Mouse (Mus musculus): ENCODE results near the gene Tnfsf18. TPM values are rescaled to one million over a fixed set of nuclear protein-coding genes. Genes with fewer than 3 reads are reported as not detected.

Tnfsf18 gene
- polyA plus RNA-seq, 1 experiment from 2014 or later, result not detected

DNA sequence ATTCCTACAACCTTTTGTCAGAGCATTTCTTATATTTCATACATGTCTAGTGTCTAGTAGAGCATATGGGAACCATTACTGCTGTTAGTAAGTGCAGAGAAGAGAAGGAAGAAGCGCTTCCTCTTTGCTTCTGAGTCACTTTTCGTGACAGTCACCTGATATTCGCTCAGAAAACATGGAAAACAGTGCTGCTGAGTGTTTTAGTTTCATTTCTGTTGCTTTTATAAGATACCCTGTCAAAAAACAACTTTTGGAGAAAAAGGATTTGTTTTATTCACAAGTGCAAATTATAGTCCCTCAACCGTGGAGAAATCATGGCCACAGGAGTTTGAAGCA, 6.3 kb downstream of the Tnfsf18 start:
- no peak for DNase-seq (ENCODE audit: low spot score)
- WGBS, result 82% methylated on average over 4 of the region's 4 CpGs
- H3K9me3 ChIP-seq, result no peaks in the 10 kb centered on the region
- no peaks in the 10 kb centered on the region for H3K27me3 ChIP-seq (replicated peaks; ENCODE audit: low read depth, poor library complexity, severe bottlenecking)
- no peaks in the 10 kb centered on the region for H3K4me1 ChIP-seq
- H3K36me3 ChIP-seq (replicated peaks), result no peaks in the 10 kb centered on the region
- H3K27ac ChIP-seq (replicated peaks), result no peak overlapping the region
- H3K4me3 ChIP-seq, result no peak overlapping the region

- no peaks in the 10 kb centered on the region for H3K9me3 ChIP-seq
- H3K36me3 ChIP-seq (replicated peaks), result no peaks in the 10 kb centered on the region
- no peaks in the 10 kb centered on the region for H3K27me3 ChIP-seq (replicated peaks; ENCODE audit: low read depth, poor library complexity, severe bottlenecking)
- no peak overlapping the region for H3K27ac ChIP-seq (replicated peaks)
- H3K4me1 ChIP-seq, result no peaks in the 10 kb centered on the region
- WGBS, result 88% methylated on average over 4 of the region's 4 CpGs
- H3K4me3 ChIP-seq, result no peak overlapping the region
- DNase-seq (ENCODE audit: low spot score), result no peak
Observed at GRCm38 (mm10) chr1:161506317-161506716, 11.9 kb downstream of the Tnfsf18 start.

- H3K27ac ChIP-seq (replicated peaks), result no peak overlapping the region
Observed at GRCm38 (mm10) chr1:161507623-161508047, 13.2 kb downstream of the Tnfsf18 start.

GRCm38 (mm10) chr1:161517355-161517754, 22.9 kb downstream of the Tnfsf18 start:
- WGBS, result 89% methylated on average over 3 of the region's 3 CpGs
- H3K36me3 ChIP-seq (replicated peaks), result no peaks in the 10 kb centered on the region
- no peak overlapping the region for H3K27ac ChIP-seq (replicated peaks)
- H3K9me3 ChIP-seq, result no peaks in the 10 kb centered on the region
- no peak for DNase-seq (ENCODE audit: low spot score)
- no peak overlapping the region for H3K4me3 ChIP-seq
- H3K27me3 ChIP-seq (replicated peaks; ENCODE audit: low read depth, poor library complexity, severe bottlenecking), result no peaks in the 10 kb centered on the region
- no peaks in the 10 kb centered on the region for H3K4me1 ChIP-seq

More at GRCm38 (mm10) chr1:161507623-161508047, 13.2 kb downstream of the Tnfsf18 start:
- Histone ChIP-seq H3K4me3 (no peak overlapping the region), H3K9me3 (no peaks in the 10 kb centered on the region), H3K36me3 (replicated peaks) (no peaks in the 10 kb centered on the region), H3K27me3 (replicated peaks; ENCODE audit: low read depth, poor library complexity, severe bottlenecking) (no peaks in the 10 kb centered on the region), H3K4me1 (no peaks in the 10 kb centered on the region)
- no peak for DNase-seq (ENCODE audit: low spot score)
- 80% methylated on average over 3 of the region's 3 CpGs for WGBS

DNA sequence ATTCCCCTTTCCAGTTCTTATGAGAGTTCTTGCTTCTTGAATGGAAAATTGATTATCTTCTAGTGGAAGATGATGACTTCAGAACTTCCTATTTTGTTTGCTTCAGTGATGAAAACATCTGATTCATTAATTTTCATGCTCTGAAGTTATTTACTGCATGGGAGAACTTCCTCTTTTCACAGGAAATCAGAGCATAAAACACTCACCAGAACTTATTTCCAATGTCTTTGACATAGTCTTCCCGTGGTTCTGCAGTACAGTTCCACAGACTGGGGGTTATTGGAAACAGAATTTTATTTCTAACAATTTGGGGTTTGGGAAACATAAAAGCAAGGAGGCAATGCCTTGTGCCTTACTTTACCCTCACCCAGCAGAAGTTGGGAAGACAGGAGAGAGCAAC, 25.8 kb downstream of the Tnfsf18 start:
- Histone ChIP-seq H3K4me3 (no peak overlapping the region), H3K27ac (replicated peaks) (no peak overlapping the region), H3K9me3 (no peaks in the 10 kb centered on the region), H3K4me1 (no peaks in the 10 kb centered on the region), H3K36me3 (replicated peaks) (no peaks in the 10 kb centered on the region), H3K27me3 (replicated peaks; ENCODE audit: low read depth, poor library complexity, severe bottlenecking) (no peaks in the 10 kb centered on the region)
- WGBS, result 89% methylated on average over 1 of the region's 1 CpGs
- no peak for DNase-seq (ENCODE audit: low spot score)

GRCm38 (mm10) chr1:161528173-161528572, 33.7 kb downstream of the Tnfsf18 start:
- no peak for DNase-seq (ENCODE audit: low spot score)
- Histone ChIP-seq H3K27ac (replicated peaks) (no peak overlapping the region), H3K4me3 (no peak overlapping the region), H3K27me3 (replicated peaks; ENCODE audit: low read depth, poor library complexity, severe bottlenecking) (no peaks in the 10 kb centered on the region), H3K9me3 (no peaks in the 10 kb centered on the region), H3K4me1 (no peaks in the 10 kb centered on the region), H3K36me3 (replicated peaks) (no peaks in the 10 kb centered on the region)
- WGBS, result 84% methylated on average over 1 of the region's 1 CpGs

GRCm38 (mm10) chr1:161550596-161551095, 56.2 kb downstream of the Tnfsf18 start:
- WGBS, result 87% methylated on average over 5 of the region's 5 CpGs
- Histone ChIP-seq H3K27ac (replicated peaks) (no peak overlapping the region), H3K9me3 (no peaks in the 10 kb centered on the region), H3K36me3 (replicated peaks) (no peaks in the 10 kb centered on the region), H3K4me3 (no peak overlapping the region), H3K27me3 (replicated peaks; ENCODE audit: low read depth, poor library complexity, severe bottlenecking) (no peaks in the 10 kb centered on the region), H3K4me1 (no peaks in the 10 kb centered on the region)
- DNase-seq (ENCODE audit: low spot score), result no peak

DNA sequence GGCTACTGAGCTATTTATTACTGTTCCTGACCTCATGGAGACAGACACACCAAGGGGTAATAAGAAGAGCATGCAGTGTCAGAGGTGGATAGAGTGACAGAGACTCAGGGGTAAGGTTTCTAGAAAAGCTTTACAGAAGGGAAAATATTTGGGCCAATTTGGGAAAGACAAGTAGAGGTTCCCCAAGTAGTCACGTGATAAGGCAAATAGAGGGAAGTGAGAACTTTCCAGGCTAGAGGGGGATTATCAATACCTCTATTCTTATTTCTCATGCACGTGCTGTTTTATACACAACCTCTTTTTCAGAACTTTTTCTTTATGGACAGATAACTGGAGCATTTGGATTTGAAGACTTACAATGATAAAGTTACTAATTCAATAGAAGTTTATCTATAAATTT, 57.6 kb downstream of the Tnfsf18 start:
- Histone ChIP-seq H3K4me1 (no peaks in the 10 kb centered on the region), H3K36me3 (replicated peaks) (no peaks in the 10 kb centered on the region), H3K4me3 (no peak overlapping the region), H3K27me3 (replicated peaks; ENCODE audit: low read depth, poor library complexity, severe bottlenecking) (no peaks in the 10 kb centered on the region), H3K9me3 (no peaks in the 10 kb centered on the region), H3K27ac (replicated peaks) (no peak overlapping the region)
- no peak for DNase-seq (ENCODE audit: low spot score)
- 74% methylated on average over 2 of the region's 2 CpGs for WGBS

Other genes with a start within 250 kb of the Tnfsf18 start
- gene Prdx6, start 243.4 kb upstream of the Tnfsf18 start, polyA plus RNA-seq (2016; fragmentation: Nextera tagmentation; extraction: Ambion mirVana), result 783 and 804 TPM in 2 replicates
- not detected in 2 replicates for gene Tnfsf4, start 99.2 kb upstream of the Tnfsf18 start, polyA plus RNA-seq (2016; fragmentation: Nextera tagmentation; extraction: Ambion mirVana)

Measured in embryonic facial prominence, embryonic 10.5 days (tissue).